Mouse (Mus musculus) midbrain, postnatal 0 days (tissue): ENCODE measurements around the gene Tmem135. TPM values are rescaled to one million over a fixed set of nuclear protein-coding genes. Genes with fewer than 3 reads are reported as not detected.
A peak's percentile ranks its signal among the peaks of the same experiment; 100 is the strongest.

ENCODE experiments used
- ATAC-seq: fragments of 200-750 bp; cut with Nextera tagmentation; 2 replicates; pipeline ENCODE4 v1.8.0; 2017; ENCODE audit warnings: moderate number of reproducible peaks, mild to moderate bottlenecking, moderate TSS enrichment, moderate library complexity; ENCODE audit not compliant: low FRiP score
- DNase-seq: peaks from one replicate; pipeline ENCODE4 v3.0.0-alpha.2; 2015; ENCODE audit warnings: low spot score
- H3K27ac ChIP-seq: fragments of 300-500 bp; sonication (generic); 2 replicates; pipeline ENCODE4 v1.5.1; 2014; ENCODE audit warnings: low read depth, mild to moderate bottlenecking, low read length, mixed read lengths
- H3K27me3 ChIP-seq: fragments of 300-500 bp; sonication (generic); 2 replicates; pipeline ENCODE4 v1.6.1; 2014; ENCODE audit warnings: low read length, control low read depth, mixed read lengths; ENCODE audit not compliant: insufficient read depth
- H3K36me3 ChIP-seq: fragments of 300-500 bp; sonication (generic); 2 replicates; pipeline ENCODE4 v1.6.1; 2014; ENCODE audit warnings: low read length, control low read depth, mixed read lengths; ENCODE audit not compliant: insufficient read depth
- H3K4me1 ChIP-seq: fragments of 300-500 bp; sonication (generic); 2 replicates; pipeline ENCODE4 v1.6.1; 2014; ENCODE audit warnings: mild to moderate bottlenecking, control low read depth, antibody characterized with exemption, low read length, mixed read lengths; ENCODE audit not compliant: insufficient read depth
- H3K4me2 ChIP-seq: fragments of 300-500 bp; sonication (generic); 2 replicates; pipeline ENCODE4 v1.6.1; 2014; ENCODE audit warnings: low read depth, mild to moderate bottlenecking, low read length, mixed read lengths; ENCODE audit not compliant: poor library complexity, severe bottlenecking
- H3K4me3 ChIP-seq: fragments of 300-500 bp; sonication (generic); 2 replicates; pipeline ENCODE4 v1.5.1; 2014; ENCODE audit warnings: low read depth, mild to moderate bottlenecking, low read length, moderate library complexity
- H3K9ac ChIP-seq: fragments of 300-500 bp; sonication (generic); replicated peaks from 2 replicates; pipeline ENCODE4 v1.6.1; 2014; ENCODE audit warnings: mild to moderate bottlenecking, low read length, moderate library complexity, mixed read lengths; ENCODE audit not compliant: poor library complexity, severe bottlenecking
- H3K9me3 ChIP-seq: fragments of 300-500 bp; sonication (generic); 2 replicates; pipeline ENCODE4 v1.6.1; 2016; ENCODE audit warnings: low read length, control low read depth
- CTCF ChIP-seq: IDR thresholded peaks from 2 replicates; pipeline ENCODE4 v1.5.1; 2016; ENCODE audit warnings: antibody characterized with exemption, mild to moderate bottlenecking
- WGBS: fragments of 180-500 bp; shearing (Covaris S2); extraction: QIAGEN DNeasy Blood & Tissue Kit; methylation state at CpG from one replicate; pipeline ENCODE4 v1.1.7; 2014; 5-methylcytosine and 5-hydroxymethylcytosine counted together
- polyA plus RNA-seq: library from polyadenylated mRNA; unstranded; fragments of >200 nt; fragmentation: Nextera tagmentation; extraction: Ambion mirVana; gene quantifications from 2 replicates; pipeline ENCODE4 v1.2.1, GENCODE M21; 2015
- total RNA-seq: library from RNA; depleted of rRNA; stranded (reverse); fragments of >200 nt; gene quantifications from 2 replicates; pipeline ENCODE4 v1.2.3, GENCODE M21; 2014

The Tmem135 gene
- total and polyA plus RNA-seq, 2 experiments from 2014 or later: 33.5 to 35.7 TPM

DNA sequence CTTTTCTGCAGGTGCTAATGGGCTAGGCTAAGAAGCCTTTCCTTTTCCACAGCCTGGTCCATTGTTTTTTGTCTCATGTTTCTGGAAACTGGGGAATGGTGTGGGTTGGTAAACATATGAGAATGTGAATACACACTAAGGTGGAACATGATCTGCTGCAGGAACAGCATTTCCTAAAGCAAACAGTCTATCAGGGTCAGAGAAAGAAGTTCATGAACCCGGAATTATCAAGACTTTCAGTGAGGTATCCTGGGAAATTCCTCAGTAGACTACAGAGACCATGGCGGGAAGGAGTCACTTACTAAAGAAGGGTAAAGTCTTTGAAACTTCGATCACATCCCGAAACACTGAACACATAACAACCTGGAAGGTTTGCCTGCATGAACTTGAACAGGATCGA is 32.4 kb upstream of the Tmem135 start:
- 90% methylated on average over 5 of the region's 5 CpGs for WGBS
- Histone ChIP-seq H3K36me3 (no peaks in the 10 kb centered on the region), H3K4me2 (no peak overlapping the region), H3K27me3 (no peaks in the 10 kb centered on the region), H3K4me3 (no peak overlapping the region), H3K9ac (no peak overlapping the region), H3K27ac (no peak overlapping the region), H3K4me1 (no peaks in the 10 kb centered on the region), H3K9me3 (no peaks in the 10 kb centered on the region)
- no peak for DNase-seq
- no peak for TF ChIP-seq CTCF
- ATAC-seq: no peak

DNA sequence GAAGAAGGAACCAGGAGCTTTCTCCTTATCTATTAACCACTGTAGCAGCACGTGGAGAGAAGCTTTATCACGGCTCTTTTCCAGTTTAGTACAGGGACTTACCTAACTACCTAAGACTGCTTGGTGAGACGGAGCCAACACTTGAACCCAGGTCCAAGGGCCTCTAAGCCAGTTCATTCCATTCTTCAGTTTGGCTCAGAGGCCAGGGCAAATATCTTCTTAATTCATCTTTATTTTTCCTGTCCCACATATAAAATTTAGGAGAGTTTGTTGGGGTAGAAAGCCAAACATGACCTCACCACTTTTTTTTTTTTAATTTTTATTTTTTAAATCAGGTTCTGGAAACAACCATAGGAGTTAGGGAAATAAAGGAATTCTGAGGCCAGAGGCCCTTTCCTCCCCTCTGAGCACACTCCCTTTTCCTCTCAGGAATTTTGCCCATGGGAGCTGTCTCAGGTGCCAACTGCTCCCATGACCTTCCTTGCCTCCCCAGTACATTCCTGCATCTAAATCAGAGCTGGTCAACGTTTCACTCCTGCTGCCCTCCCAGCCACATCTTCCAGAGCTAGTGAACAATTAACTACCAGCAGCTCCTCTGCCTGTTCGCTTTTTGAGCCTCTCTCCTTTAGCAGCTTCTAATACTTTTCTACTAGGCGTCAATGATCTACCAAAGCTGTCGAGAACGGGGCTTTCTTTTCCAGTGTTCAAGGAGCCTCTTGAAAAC is 30.0 kb upstream of the Tmem135 start:
- H3K9ac ChIP-seq: no peak overlapping the region
- no peak overlapping the region for H3K4me2 ChIP-seq

GRCm38 (mm10) chr7:89433193-89433892 is 29.3 kb upstream of the Tmem135 start:
- ATAC-seq (no peak), DNase-seq (peak; percentile 5)
- H3K27ac ChIP-seq: no peak overlapping the region; the same call in 1 of the 2 replicates
- WGBS: 46% methylated on average over 9 of the region's 9 CpGs
- H3K36me3 ChIP-seq: no peaks in the 10 kb centered on the region
- H3K9me3 ChIP-seq: no peaks in the 10 kb centered on the region
- no peak for TF ChIP-seq CTCF
- H3K4me1 ChIP-seq: no peaks in the 10 kb centered on the region
- H3K27me3 ChIP-seq: no peaks in the 10 kb centered on the region
- no peak overlapping the region for H3K4me3 ChIP-seq
- H3K9ac ChIP-seq: no peak overlapping the region
- no peak overlapping the region for H3K4me2 ChIP-seq

More for the DNA sequence above, 30.0 kb upstream of the Tmem135 start:
- Histone ChIP-seq H3K27me3 (no peaks in the 10 kb centered on the region), H3K27ac (no peak overlapping the region), H3K4me1 (no peaks in the 10 kb centered on the region), H3K36me3 (no peaks in the 10 kb centered on the region), H3K9me3 (no peaks in the 10 kb centered on the region), H3K4me3 (no peak overlapping the region)
- WGBS: 68% methylated on average over 8 of the region's 8 CpGs
- no peak for TF ChIP-seq CTCF
- ATAC-seq (no peak), DNase-seq (no peak)

DNA sequence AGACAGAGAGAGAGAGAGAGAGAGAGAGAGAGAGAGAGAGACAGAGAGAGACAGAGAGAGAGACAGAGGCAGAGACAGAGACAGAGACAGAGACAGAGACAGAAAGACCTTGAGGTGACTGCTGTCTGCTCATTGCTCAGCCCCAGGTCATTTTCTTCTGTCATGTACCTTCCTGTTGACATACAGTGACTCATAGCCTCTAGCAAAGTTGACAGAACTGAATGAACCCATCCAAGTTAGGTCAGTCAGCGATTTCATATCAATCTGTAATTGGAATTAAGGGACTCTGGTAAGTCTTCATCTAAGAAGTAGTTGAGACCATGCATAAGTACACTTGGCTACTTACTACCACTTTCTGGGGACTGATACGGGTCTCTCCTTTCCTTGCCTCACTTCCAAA is 27.2 kb upstream of the Tmem135 start:
- H3K4me1 ChIP-seq: no peaks in the 10 kb centered on the region
- H3K36me3 ChIP-seq: no peaks in the 10 kb centered on the region
- H3K27me3 ChIP-seq: no peaks in the 10 kb centered on the region
- DNase-seq: no peak
- WGBS: 81% methylated on average over 2 of the region's 2 CpGs
- H3K27ac ChIP-seq: no peak overlapping the region
- no peaks in the 10 kb centered on the region for H3K9me3 ChIP-seq
- no peak overlapping the region for H3K4me3 ChIP-seq
- H3K9ac ChIP-seq: no peak overlapping the region
- TF ChIP-seq CTCF: no peak
- H3K4me2 ChIP-seq: no peak overlapping the region
- ATAC-seq: no peak

DNA sequence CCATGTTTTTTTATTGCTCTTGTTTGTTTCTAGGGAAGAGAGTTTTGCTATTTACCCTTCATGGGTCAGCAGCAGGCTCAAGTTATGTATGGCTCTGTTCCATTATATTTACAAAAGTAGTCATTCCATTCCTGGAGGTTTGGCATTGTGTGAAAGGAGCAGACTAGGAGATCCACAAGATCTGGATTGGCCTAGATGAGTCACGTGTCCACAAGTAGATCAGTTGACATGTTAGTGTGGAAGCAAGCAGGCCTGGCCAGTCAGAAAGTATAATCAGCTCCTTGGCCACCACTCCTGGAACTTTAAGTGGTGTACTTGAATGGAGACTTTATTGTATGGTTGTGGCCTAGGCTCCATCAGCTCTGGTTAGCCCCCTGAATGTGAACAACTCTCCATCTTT is 25.3 kb upstream of the Tmem135 start:
- H3K4me1 ChIP-seq: no peaks in the 10 kb centered on the region
- no peaks in the 10 kb centered on the region for H3K36me3 ChIP-seq
- H3K4me2 ChIP-seq: no peak overlapping the region
- no peak for DNase-seq
- H3K27ac ChIP-seq: no peak overlapping the region
- no peaks in the 10 kb centered on the region for H3K27me3 ChIP-seq
- no peaks in the 10 kb centered on the region for H3K9me3 ChIP-seq
- WGBS: 94% methylated on average over 1 of the region's 1 CpGs
- no peak for ATAC-seq
- no peak for TF ChIP-seq CTCF
- H3K4me3 ChIP-seq: no peak overlapping the region
- H3K9ac ChIP-seq: no peak overlapping the region

DNA sequence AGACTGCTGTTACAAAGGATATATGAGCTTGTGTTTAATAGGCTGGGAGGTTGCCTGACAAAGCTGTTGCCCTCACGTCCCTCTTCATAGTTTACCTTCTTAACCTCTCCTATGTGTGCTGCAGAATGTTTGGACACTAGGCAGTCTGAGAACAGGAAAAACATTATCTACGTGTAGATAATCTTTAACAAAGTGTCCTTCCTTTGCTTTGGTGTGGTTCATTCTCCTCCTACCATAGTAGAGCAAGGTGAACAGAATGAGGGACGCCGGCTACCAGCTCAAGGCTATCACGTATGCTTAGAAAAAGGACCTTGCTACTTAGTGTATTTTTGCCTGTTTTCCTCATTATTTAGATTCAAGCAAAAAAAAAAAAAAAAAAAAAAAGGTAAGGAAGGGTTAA is 24.8 kb upstream of the Tmem135 start:
- DNase-seq (no peak), ATAC-seq (no peak)
- no peak for TF ChIP-seq CTCF
- Histone ChIP-seq H3K4me3 (no peak overlapping the region), H3K4me1 (no peaks in the 10 kb centered on the region), H3K9ac (no peak overlapping the region), H3K27ac (no peak overlapping the region), H3K36me3 (no peaks in the 10 kb centered on the region), H3K4me2 (no peak overlapping the region), H3K27me3 (no peaks in the 10 kb centered on the region), H3K9me3 (no peaks in the 10 kb centered on the region)
- 91% methylated on average over 5 of the region's 5 CpGs for WGBS
